Mouse (Mus musculus) erythroblast, embryonic 14.5 days (primary cell): ENCODE data around the gene Rpap3.

ENCODE experiments used
- GATA1 ChIP-seq: IDR thresholded peaks from 2 replicates; pipeline ENCODE4 v1.6.1; 2012; ENCODE audit warnings: low read length, inconsistent platforms, mixed read lengths
- TAL1 ChIP-seq: IDR thresholded peaks from 3 replicates; pipeline ENCODE4 v1.6.1; 2012; ENCODE audit warnings: low read length, inconsistent platforms, mixed read lengths

DNA sequence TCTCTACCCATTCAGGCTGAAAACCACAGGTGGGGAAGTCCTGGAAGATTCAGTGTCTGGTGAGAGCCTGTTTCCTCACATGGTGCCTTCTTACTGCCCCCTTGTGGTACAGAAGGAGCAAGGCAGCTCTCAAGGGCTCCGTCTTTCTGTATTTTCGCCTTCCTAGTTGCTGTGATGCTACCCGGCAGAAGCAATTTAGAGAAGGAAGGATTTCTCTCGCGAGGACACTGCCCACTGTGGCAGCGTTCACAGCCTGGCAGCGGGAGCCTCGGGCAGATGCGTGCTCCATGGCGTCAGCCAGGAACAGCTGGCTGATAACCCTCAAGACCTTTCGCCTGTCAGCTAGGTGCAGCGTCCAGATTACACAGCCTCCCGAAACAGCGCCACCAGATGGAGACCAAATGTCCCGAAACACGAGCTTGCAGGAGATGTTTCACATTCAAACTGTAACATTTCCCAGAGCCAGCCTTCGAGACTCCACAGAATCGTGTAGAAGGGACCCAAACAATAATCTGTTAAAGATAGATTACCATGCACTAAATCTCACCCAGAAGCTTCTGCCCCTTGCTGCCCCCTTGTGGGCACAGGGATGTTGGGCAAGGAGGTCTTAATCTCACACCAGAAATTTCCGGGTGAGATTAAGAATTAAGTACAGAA is 41.7 kb downstream of the Rpap3 start:
- no peak for TF ChIP-seq GATA1
- no peak for TF ChIP-seq TAL1
